Mouse (Mus musculus) olfactory bulb, adult 2 months (tissue): ENCODE data around the gene Dusp22.

Experiments
- CTCF ChIP-seq: fragments of 200-500 bp; IDR thresholded peaks from 2 replicates; pipeline ENCODE4 v1.5.1; 2012; ENCODE audit warnings: low read depth, mild to moderate bottlenecking, low read length, moderate library complexity; ENCODE audit not compliant: insufficient read depth
- POLR2A ChIP-seq: fragments of 200-500 bp; IDR thresholded peaks from 2 replicates; pipeline ENCODE4 v1.6.1; 2012; ENCODE audit warnings: mild to moderate bottlenecking, low read depth, low read length, moderate library complexity; ENCODE audit not compliant: insufficient read depth

GRCm38 (mm10) chr13:30728155-30728554, 68.4 kb downstream of the Dusp22 start:
- TF ChIP-seq CTCF (no peak), POLR2A (no peak)
